Mouse (Mus musculus) CH12.LX (cell line): Measurements from ENCODE around the gene Bdkrb1. TPM values are rescaled to one million over a fixed set of nuclear protein-coding genes. Genes with fewer than 3 reads are reported as not detected.

ENCODE experiments used
- DNase-seq: peaks from one replicate; pipeline ENCODE4 v3.0.0-alpha.2; 2013; ENCODE audit errors: extremely low read depth
- H3K27ac ChIP-seq: 2 replicates; pipeline ENCODE4 v1.5.1; 2012; ENCODE audit warnings: low read depth, mild to moderate bottlenecking, control low read depth, moderate library complexity; ENCODE audit not compliant: insufficient read depth
- H3K27me3 ChIP-seq: replicated peaks from 2 replicates; pipeline ENCODE3; 2012; ENCODE audit warnings: inconsistent platforms
- H3K36me3 ChIP-seq, 2 experiments: replicated peaks in 1 of 2; 2 replicates each; pipeline versions ENCODE3 to v1.6.1; 2012; ENCODE audit warnings: inconsistent platforms in 1 of 2, low read length in 1 of 2, mild to moderate bottlenecking in 1 of 2, mixed read lengths in 1 of 2, moderate library complexity in 1 of 2; ENCODE audit not compliant: control insufficient read depth in 1 of 2, insufficient read depth in 1 of 2
- H3K4me1 ChIP-seq, 2 experiments: 2 replicates each; pipeline ENCODE4 v1.6.1; 2012; ENCODE audit warnings: inconsistent platforms in 1 of 2, moderate library complexity in 1 of 2; ENCODE audit not compliant: insufficient read depth in 2 of 2, control insufficient read depth in 1 of 2
- H3K4me2 ChIP-seq: 2 replicates; pipeline ENCODE4 v1.6.1; 2012; ENCODE audit warnings: low read depth, mild to moderate bottlenecking, control low read depth; ENCODE audit not compliant: poor library complexity, insufficient read depth, severe bottlenecking
- H3K4me3 ChIP-seq, 3 experiments: fragments of 150-350 bp in 1 of 3; sonication (generic) in 1 of 3; replicated peaks in 1 of 3; 2 replicates each; pipeline versions ENCODE3 to v1.5.1; 2011 to 2012; ENCODE audit warnings: low read depth in 2 of 3, low read length in 2 of 3, mild to moderate bottlenecking in 2 of 3, moderate library complexity in 2 of 3, control low read depth in 1 of 3, improper control_type of control experiment in 1 of 3, inconsistent platforms in 1 of 3, mixed read lengths in 1 of 3; ENCODE audit not compliant: poor library complexity in 1 of 3
- H3K79me2 ChIP-seq: replicated peaks from 2 replicates; pipeline ENCODE4 v1.6.1; 2012; ENCODE audit warnings: mild to moderate bottlenecking, moderate library complexity; ENCODE audit not compliant: control insufficient read depth, poor library complexity, insufficient read depth, severe bottlenecking; ENCODE audit errors: extremely low read depth
- H3K9ac ChIP-seq: 2 replicates; pipeline ENCODE4 v1.6.1; 2012; ENCODE audit warnings: low read depth, mild to moderate bottlenecking, control low read depth, moderate library complexity; ENCODE audit not compliant: insufficient read depth
- H3K9me3 ChIP-seq: replicated peaks from 2 replicates; pipeline ENCODE3; 2012; ENCODE audit warnings: low read length, inconsistent platforms, mixed read lengths
- BHLHE40 ChIP-seq: IDR thresholded peaks from 2 replicates; pipeline ENCODE4 v1.6.1; 2011; ENCODE audit warnings: mild to moderate bottlenecking, low read depth, low read length, improper control_type of control experiment
- CTCF ChIP-seq, 2 experiments: IDR thresholded peaks in 1 of 2; conservative IDR thresholded peaks in 1 of 2; 2 replicates each; pipeline ENCODE4 v1.5.1; 2011 to 2012; ENCODE audit warnings: low read depth in 2 of 2, low read length in 2 of 2, improper control_type of control experiment in 1 of 2, inconsistent platforms in 1 of 2, mild to moderate bottlenecking in 1 of 2, moderate library complexity in 1 of 2
- ETS1 ChIP-seq: conservative IDR thresholded peaks from 2 replicates; pipeline ENCODE4 v1.6.1; 2012; ENCODE audit warnings: low read depth, mild to moderate bottlenecking, inconsistent platforms, low read length, improper control_type of control experiment, moderate library complexity
- GABPA ChIP-seq: IDR thresholded peaks from 2 replicates; pipeline ENCODE4 v1.6.1; 2012; ENCODE audit warnings: low read depth, low read length, improper control_type of control experiment, inconsistent platforms; ENCODE audit not compliant: insufficient replicate concordance
- HCFC1 ChIP-seq: IDR thresholded peaks from 2 replicates; pipeline ENCODE4 v1.6.1; 2012; ENCODE audit warnings: low read depth, mild to moderate bottlenecking, inconsistent platforms, low read length, improper control_type of control experiment
- JUND ChIP-seq: conservative IDR thresholded peaks from 2 replicates; pipeline ENCODE4 v1.6.1; 2011; ENCODE audit warnings: low read depth, low read length, improper control_type of control experiment
- KAT2A ChIP-seq: IDR thresholded peaks from 2 replicates; pipeline ENCODE4 v1.6.1; 2012; ENCODE audit warnings: low read length, improper control_type of control experiment, inconsistent platforms; ENCODE audit not compliant: insufficient replicate concordance
- MAX ChIP-seq: IDR thresholded peaks from 2 replicates; pipeline ENCODE4 v1.6.1; 2011; ENCODE audit warnings: low read length, improper control_type of control experiment
- NRF1 ChIP-seq: IDR thresholded peaks from 2 replicates; pipeline ENCODE4 v1.6.1; 2014; ENCODE audit warnings: low read depth, mild to moderate bottlenecking, inconsistent platforms, low read length, improper control_type of control experiment, moderate library complexity
- PAX5 ChIP-seq: IDR thresholded peaks from 2 replicates; pipeline ENCODE4 v1.6.1; 2012; ENCODE audit warnings: low read length, inconsistent platforms, mixed read lengths
- POLR2A ChIP-seq: IDR thresholded peaks from 2 replicates; pipeline ENCODE4 v1.6.1; 2011; ENCODE audit warnings: low read depth, mild to moderate bottlenecking, improper control_type of control experiment, low read length
- RAD21 ChIP-seq: IDR thresholded peaks from 2 replicates; pipeline ENCODE4 v1.6.1; 2011; ENCODE audit warnings: low read depth, mild to moderate bottlenecking, low read length, improper control_type of control experiment, moderate library complexity
- RCOR1 ChIP-seq: conservative IDR thresholded peaks from 2 replicates; pipeline ENCODE4 v1.6.1; 2012; ENCODE audit warnings: low read depth, mild to moderate bottlenecking, inconsistent platforms, low read length, improper control_type of control experiment
- SMC3 ChIP-seq: IDR thresholded peaks from 2 replicates; pipeline ENCODE4 v1.6.1; 2011; ENCODE audit warnings: low read depth, low read length, improper control_type of control experiment
- TCF12 ChIP-seq: IDR thresholded peaks from 2 replicates; pipeline ENCODE4 v1.6.1; 2014; ENCODE audit warnings: low read depth, mild to moderate bottlenecking, inconsistent platforms, low read length, improper control_type of control experiment
- USF1 ChIP-seq: IDR thresholded peaks from 2 replicates; pipeline ENCODE4 v1.6.1; 2014; ENCODE audit warnings: low read depth, mild to moderate bottlenecking, inconsistent platforms, low read length, improper control_type of control experiment
- ZKSCAN1 ChIP-seq: IDR thresholded peaks from 2 replicates; pipeline ENCODE4 v1.6.1; 2012; ENCODE audit warnings: low read depth, inconsistent platforms, low read length, improper control_type of control experiment, borderline replicate concordance
- dilution Hi-C: fragments of 300-500 bp; cut with MboI; formaldehyde crosslinking; loops from 2 replicates; pipeline ENCODE4 v1.14.3; 2020; ENCODE audit warnings: low sequenced_read_pairs; ENCODE audit not compliant: extremely low pct_unique_long_range_greater_than_20kb, extremely low pct_ligation_motif_present
- in situ Hi-C: fragments of 300-500 bp; cut with MboI; formaldehyde crosslinking; loops from 3 replicates; pipeline ENCODE4 v1.14.3; 2019; ENCODE audit warnings: low sequenced_read_pairs, low pct_ligation_motif_present, low pct_unique_long_range_greater_than_20kb, mixed read lengths
- polyA plus RNA-seq: library from polyadenylated mRNA; unstranded; fragments of >175 nt; gene quantifications from 2 replicates; pipeline ENCODE4 v1.2.1, GENCODE M21; 2012; ENCODE audit warnings: low read depth; ENCODE audit not compliant: insufficient read length
- total RNA-seq, 2 experiments: library from RNA; depleted of rRNA; stranded (reverse); fragments of 300-350 nt in 1 of 2; fragments of >200 nt in 1 of 2; gene quantifications; 2 replicates each; pipeline ENCODE4 v1.2.3; 2012 to 2014

Gene Bdkrb1
- total and polyA plus RNA-seq, 3 experiments, result 0.81 to 1.5 (median 1.0) TPM

- in situ Hi-C loops, result no loop called here
- Histone ChIP-seq H3K27ac (no peak overlapping the region), H3K79me2 (no peaks in the 10 kb centered on the region), H3K9me3 (no peaks in the 10 kb centered on the region), H3K9ac (no peak overlapping the region), H3K4me1 (peaks cover 0 to 13% of the 10 kb centered on the region in 2 experiments; a peak in 2 of 4 replicates), H3K36me3 (peaks cover 11 to 77% of the 10 kb centered on the region in 2 experiments), H3K4me2 (no peak overlapping the region), H3K4me3 (no peak overlapping the region), H3K27me3 (no peaks in the 10 kb centered on the region)
- dilution Hi-C loops, result no loop called here
- DNase-seq, result no peak
- no peak for TF ChIP-seq ETS1
- TF ChIP-seq PAX5, result no peak
- no peak for TF ChIP-seq HCFC1
- TF ChIP-seq MAX, result no peak
- TF ChIP-seq POLR2A, result no peak
- no peak for TF ChIP-seq GABPA
- TF ChIP-seq BHLHE40, result no peak
- no peak for TF ChIP-seq ZKSCAN1
- no peak for TF ChIP-seq RCOR1
- no peak for TF ChIP-seq KAT2A
- TF ChIP-seq TCF12, result no peak
- no peak for TF ChIP-seq NRF1
- no peak for TF ChIP-seq JUND
Observed at GRCm38 (mm10) chr12:105611045-105611444, 8.2 kb downstream of the Bdkrb1 start.

- DNase-seq, result peak; percentile 79
- in situ Hi-C loops, result no loop called here
- Histone ChIP-seq H3K9ac (no peak overlapping the region), H3K36me3 (peaks cover 17 to 79% of the 10 kb centered on the region in 2 experiments), H3K79me2 (no peaks in the 10 kb centered on the region), H3K4me2 (no peak overlapping the region)
- TF ChIP-seq USF1 (no peak), CTCF (conservative IDR thresholded peaks at IDR 0.05 in 1 of 2, IDR thresholded peaks at IDR 0.05 in 1 of 2; ENCODE audit: low read depth in 2 of 2, low read length in 2 of 2) (peak; percentile 69 to 76), SMC3 (peak; percentile 73), BHLHE40 (no peak), NRF1 (peak; percentile 76), RAD21 (peak; percentile 65)
- TF ChIP-seq, all 38 proteins: peak for 4
- no peak overlapping the region for H3K27ac ChIP-seq
- H3K27me3 ChIP-seq, result no peaks in the 10 kb centered on the region
- H3K9me3 ChIP-seq, result no peaks in the 10 kb centered on the region
- H3K4me3 ChIP-seq, result no peak overlapping the region
- dilution Hi-C loops, result no loop called here
- peaks cover 0 to 13% of the 10 kb centered on the region in 2 experiments; a peak in 2 of 4 replicates for H3K4me1 ChIP-seq
Observed at GRCm38 (mm10) chr12:105611748-105612147, 8.9 kb downstream of the Bdkrb1 start.
